Mouse (Mus musculus): ENCODE measurements around the gene Abcb9. TPM values are rescaled to one million over a fixed set of nuclear protein-coding genes. Genes with fewer than 3 reads are reported as not detected.

Abcb9 gene
- polyA plus RNA-seq, 1 experiment from 2014 or later, result 2.1 TPM

- H3K27ac ChIP-seq (replicated peaks; ENCODE audit: low read depth, low read length), result peak overlapping the region; percentile 67; the same call in 1 of the 2 replicates
- H3K9ac ChIP-seq (ENCODE audit: low read depth, low read length), result no peak overlapping the region
- H3K4me2 ChIP-seq (ENCODE audit: low read depth, low read length), result no peak overlapping the region
- H3K4me1 ChIP-seq (ENCODE audit: control insufficient read depth, insufficient read depth, low read length), result no peaks in the 10 kb centered on the region
- ATAC-seq (ENCODE audit: low read depth) (no peak), DNase-seq (ENCODE audit: low spot score) (no peak)
- no peaks in the 10 kb centered on the region for H3K9me3 ChIP-seq (ENCODE audit: control insufficient read depth, low read length)
- H3K4me3 ChIP-seq (ENCODE audit: low read depth, low read length), result no peak overlapping the region
- 80% methylated on average over 5 of the region's 5 CpGs for WGBS
- H3K27me3 ChIP-seq (replicated peaks; ENCODE audit: control insufficient read depth, insufficient read depth, low read length), result no peaks in the 10 kb centered on the region
- H3K36me3 ChIP-seq (ENCODE audit: control insufficient read depth, insufficient read depth, low read length), result no peaks in the 10 kb centered on the region
These were observed 51.6 kb downstream of the Abcb9 start for GRCm38 (mm10) chr5:124043999-124044398.

- H3K9me3 ChIP-seq (ENCODE audit: control insufficient read depth, low read length), result no peaks in the 10 kb centered on the region
- H3K9ac ChIP-seq (ENCODE audit: low read depth, low read length), result no peak overlapping the region
- peak; percentile 86 for ATAC-seq (ENCODE audit: low read depth)
- no peak overlapping the region for H3K4me3 ChIP-seq (ENCODE audit: low read depth, low read length)
- H3K36me3 ChIP-seq (ENCODE audit: control insufficient read depth, insufficient read depth, low read length), result no peaks in the 10 kb centered on the region
- no peaks in the 10 kb centered on the region for H3K4me1 ChIP-seq (ENCODE audit: control insufficient read depth, insufficient read depth, low read length)
- H3K4me2 ChIP-seq (ENCODE audit: low read depth, low read length), result no peak overlapping the region
- WGBS, result 23% methylated on average over 8 of the region's 10 CpGs
- no peaks in the 10 kb centered on the region for H3K27me3 ChIP-seq (replicated peaks; ENCODE audit: control insufficient read depth, insufficient read depth, low read length)
- peak; percentile 88 for DNase-seq (ENCODE audit: low spot score)
- H3K27ac ChIP-seq (replicated peaks; ENCODE audit: low read depth, low read length), result peak overlapping the region; percentile 67; the same call in 1 of the 2 replicates
These were observed 52.2 kb downstream of the Abcb9 start for GRCm38 (mm10) chr5:124043212-124043978.

GRCm38 (mm10) chr5:124041097-124041496, 54.5 kb downstream of the Abcb9 start:
- no peak for ATAC-seq (ENCODE audit: low read depth)
- Histone ChIP-seq H3K27me3 (replicated peaks; ENCODE audit: control insufficient read depth, insufficient read depth, low read length) (no peaks in the 10 kb centered on the region), H3K4me2 (ENCODE audit: low read depth, low read length) (no peak overlapping the region), H3K4me1 (ENCODE audit: control insufficient read depth, insufficient read depth, low read length) (no peaks in the 10 kb centered on the region), H3K27ac (replicated peaks; ENCODE audit: low read depth, low read length) (no peak overlapping the region), H3K9me3 (ENCODE audit: control insufficient read depth, low read length) (no peaks in the 10 kb centered on the region), H3K9ac (ENCODE audit: low read depth, low read length) (no peak overlapping the region), H3K36me3 (ENCODE audit: control insufficient read depth, insufficient read depth, low read length) (no peaks in the 10 kb centered on the region), H3K4me3 (ENCODE audit: low read depth, low read length) (no peak overlapping the region)
- no peak for DNase-seq (ENCODE audit: low spot score)
- 66% methylated on average over 9 of the region's 9 CpGs for WGBS

- Histone ChIP-seq H3K4me3 (ENCODE audit: low read depth, low read length) (no peak overlapping the region), H3K27me3 (replicated peaks; ENCODE audit: control insufficient read depth, insufficient read depth, low read length) (no peaks in the 10 kb centered on the region), H3K9ac (ENCODE audit: low read depth, low read length) (no peak overlapping the region), H3K27ac (replicated peaks; ENCODE audit: low read depth, low read length) (no peak overlapping the region), H3K36me3 (ENCODE audit: control insufficient read depth, insufficient read depth, low read length) (no peaks in the 10 kb centered on the region), H3K4me1 (ENCODE audit: control insufficient read depth, insufficient read depth, low read length) (no peaks in the 10 kb centered on the region), H3K4me2 (ENCODE audit: low read depth, low read length) (no peak overlapping the region), H3K9me3 (ENCODE audit: control insufficient read depth, low read length) (no peaks in the 10 kb centered on the region)
- WGBS, result 78% methylated on average over 6 of the region's 6 CpGs
- no peak for DNase-seq (ENCODE audit: low spot score)
- no peak for ATAC-seq (ENCODE audit: low read depth)
These were observed 56.0 kb downstream of the Abcb9 start for GRCm38 (mm10) chr5:124039602-124040001.

- Histone ChIP-seq H3K36me3 (ENCODE audit: control insufficient read depth, insufficient read depth, low read length) (no peaks in the 10 kb centered on the region), H3K4me2 (ENCODE audit: low read depth, low read length) (no peak overlapping the region), H3K27ac (replicated peaks; ENCODE audit: low read depth, low read length) (no peak overlapping the region), H3K4me1 (ENCODE audit: control insufficient read depth, insufficient read depth, low read length) (no peaks in the 10 kb centered on the region), H3K27me3 (replicated peaks; ENCODE audit: control insufficient read depth, insufficient read depth, low read length) (no peaks in the 10 kb centered on the region), H3K4me3 (ENCODE audit: low read depth, low read length) (no peak overlapping the region), H3K9ac (ENCODE audit: low read depth, low read length) (no peak overlapping the region), H3K9me3 (ENCODE audit: control insufficient read depth, low read length) (no peaks in the 10 kb centered on the region)
- WGBS, result 34% methylated on average over 5 of the region's 5 CpGs
- DNase-seq (ENCODE audit: low spot score), result no peak
- ATAC-seq (ENCODE audit: low read depth), result no peak
These were observed 58.8 kb downstream of the Abcb9 start for GRCm38 (mm10) chr5:124036836-124037235.

- Histone ChIP-seq H3K27ac (replicated peaks; ENCODE audit: low read depth, low read length) (no peak overlapping the region), H3K4me2 (ENCODE audit: low read depth, low read length) (no peak overlapping the region), H3K4me3 (ENCODE audit: low read depth, low read length) (no peak overlapping the region), H3K4me1 (ENCODE audit: control insufficient read depth, insufficient read depth, low read length) (no peaks in the 10 kb centered on the region), H3K27me3 (replicated peaks; ENCODE audit: control insufficient read depth, insufficient read depth, low read length) (no peaks in the 10 kb centered on the region), H3K9me3 (ENCODE audit: control insufficient read depth, low read length) (no peaks in the 10 kb centered on the region), H3K36me3 (ENCODE audit: control insufficient read depth, insufficient read depth, low read length) (no peaks in the 10 kb centered on the region), H3K9ac (ENCODE audit: low read depth, low read length) (no peak overlapping the region)
- ATAC-seq (ENCODE audit: low read depth) (no peak), DNase-seq (ENCODE audit: low spot score) (no peak)
- 23% methylated on average over 6 of the region's 6 CpGs for WGBS
These were observed 59.3 kb downstream of the Abcb9 start for GRCm38 (mm10) chr5:124036341-124036740.

GRCm38 (mm10) chr5:124035806-124036205, 59.8 kb downstream of the Abcb9 start:
- Histone ChIP-seq H3K4me2 (ENCODE audit: low read depth, low read length) (no peak overlapping the region), H3K9ac (ENCODE audit: low read depth, low read length) (no peak overlapping the region), H3K9me3 (ENCODE audit: control insufficient read depth, low read length) (no peaks in the 10 kb centered on the region), H3K27ac (replicated peaks; ENCODE audit: low read depth, low read length) (no peak overlapping the region), H3K4me1 (ENCODE audit: control insufficient read depth, insufficient read depth, low read length) (peaks cover 1% of the 10 kb centered on the region; the same call in 1 of the 2 replicates), H3K27me3 (replicated peaks; ENCODE audit: control insufficient read depth, insufficient read depth, low read length) (no peaks in the 10 kb centered on the region), H3K4me3 (ENCODE audit: low read depth, low read length) (no peak overlapping the region), H3K36me3 (ENCODE audit: control insufficient read depth, insufficient read depth, low read length) (no peaks in the 10 kb centered on the region)
- no peak for ATAC-seq (ENCODE audit: low read depth)
- 81% methylated on average over 7 of the region's 8 CpGs for WGBS
- no peak for DNase-seq (ENCODE audit: low spot score)

GRCm38 (mm10) chr5:124035406-124035805, 60.2 kb downstream of the Abcb9 start:
- DNase-seq (ENCODE audit: low spot score) (peak; percentile 39), ATAC-seq (ENCODE audit: low read depth) (no peak)
- Histone ChIP-seq H3K27me3 (replicated peaks; ENCODE audit: control insufficient read depth, insufficient read depth, low read length) (no peaks in the 10 kb centered on the region), H3K4me3 (ENCODE audit: low read depth, low read length) (no peak overlapping the region), H3K27ac (replicated peaks; ENCODE audit: low read depth, low read length) (no peak overlapping the region), H3K9me3 (ENCODE audit: control insufficient read depth, low read length) (no peaks in the 10 kb centered on the region), H3K36me3 (ENCODE audit: control insufficient read depth, insufficient read depth, low read length) (no peaks in the 10 kb centered on the region), H3K4me1 (ENCODE audit: control insufficient read depth, insufficient read depth, low read length) (peaks cover 5% of the 10 kb centered on the region), H3K9ac (ENCODE audit: low read depth, low read length) (no peak overlapping the region), H3K4me2 (ENCODE audit: low read depth, low read length) (no peak overlapping the region)
- WGBS, result 81% methylated on average over 9 of the region's 9 CpGs

GRCm38 (mm10) chr5:124034471-124034870, 61.1 kb downstream of the Abcb9 start:
- H3K36me3 ChIP-seq (ENCODE audit: control insufficient read depth, insufficient read depth, low read length), result no peaks in the 10 kb centered on the region
- no peak overlapping the region for H3K4me2 ChIP-seq (ENCODE audit: low read depth, low read length)
- no peak for ATAC-seq (ENCODE audit: low read depth)
- H3K4me1 ChIP-seq (ENCODE audit: control insufficient read depth, insufficient read depth, low read length), result peaks cover 15% of the 10 kb centered on the region
- 61% methylated on average over 11 of the region's 11 CpGs for WGBS
- no peaks in the 10 kb centered on the region for H3K9me3 ChIP-seq (ENCODE audit: control insufficient read depth, low read length)
- no peaks in the 10 kb centered on the region for H3K27me3 ChIP-seq (replicated peaks; ENCODE audit: control insufficient read depth, insufficient read depth, low read length)
- H3K9ac ChIP-seq (ENCODE audit: low read depth, low read length), result no peak overlapping the region
- H3K4me3 ChIP-seq (ENCODE audit: low read depth, low read length), result no peak overlapping the region
- H3K27ac ChIP-seq (replicated peaks; ENCODE audit: low read depth, low read length), result no peak overlapping the region
- peak; percentile 20 for DNase-seq (ENCODE audit: low spot score)

All from embryonic facial prominence, embryonic 14.5 days (tissue).